Mouse (Mus musculus) liver, adult 2 months (tissue): Measurements from ENCODE around the gene Lexm.

Experiments used
- CTCF ChIP-seq: fragments of 200-500 bp; IDR thresholded peaks from 2 replicates; pipeline ENCODE4 v1.5.1; 2011; ENCODE audit warnings: low read depth, low read length, control low read depth
- POLR2A ChIP-seq: fragments of 200-500 bp; IDR thresholded peaks from 2 replicates; pipeline ENCODE4 v1.6.1; 2011; ENCODE audit warnings: low read length, control low read depth; ENCODE audit not compliant: insufficient read depth; ENCODE audit errors: extremely low read depth

DNA sequence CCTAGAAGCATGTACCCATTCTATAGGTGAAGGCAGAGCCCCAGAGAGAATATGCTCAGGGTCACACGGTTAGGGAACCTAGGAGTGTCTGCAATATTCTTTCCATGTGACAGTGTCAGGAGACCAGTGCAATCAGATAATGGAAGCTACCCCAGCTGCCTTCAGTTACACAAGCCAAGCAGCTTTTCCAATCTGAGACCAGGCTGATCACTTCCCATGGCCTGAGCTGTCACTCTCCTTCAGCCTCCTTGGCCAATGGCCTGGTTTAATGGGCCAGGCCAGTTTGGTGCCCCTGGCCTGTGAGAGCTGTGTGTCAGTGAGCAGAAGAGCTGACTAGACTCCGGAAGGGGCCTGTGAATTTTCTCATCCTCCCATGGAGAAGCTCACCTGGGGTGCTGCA lies 48.2 kb upstream of the Lexm start:
- TF ChIP-seq CTCF (no peak), POLR2A (no peak)
